Mouse (Mus musculus) left cerebral cortex, postnatal 4 days (tissue): ENCODE data around the gene Gm9376. TPM values are rescaled to one million over a fixed set of nuclear protein-coding genes. Genes with fewer than 3 reads are reported as not detected.
A peak's percentile ranks its signal among the peaks of the same experiment; 100 is the strongest.

Experiments
- DNase-seq: peaks from one replicate; pipeline ENCODE4 v3.0.0-alpha.2; 2022
- intact Hi-C: fragments of 180-260 bp; cut with DNase I; formaldehyde crosslinking; loops from one replicate; pipeline ENCODE4 v1.15.1; 2025
- total RNA-seq, 2 experiments: library from RNA; stranded (reverse); gene quantifications; 2 replicates each; pipeline ENCODE4 v1.2.3; 2021

The Gm9376 gene
- not detected for total RNA-seq

GRCm38 (mm10) chr14:118266660-118267059 lies at the start of gene Gm9376:
Gene Gm9376 (plus strand): TSS chr14:118266960.
- DNase-seq = no peak
- intact Hi-C loops = no loop called here

GRCm38 (mm10) chr14:118220885-118221284 lies 45.9 kb upstream of the Gm9376 start:
- intact Hi-C loops = no loop called here
- DNase-seq = no peak

DNA sequence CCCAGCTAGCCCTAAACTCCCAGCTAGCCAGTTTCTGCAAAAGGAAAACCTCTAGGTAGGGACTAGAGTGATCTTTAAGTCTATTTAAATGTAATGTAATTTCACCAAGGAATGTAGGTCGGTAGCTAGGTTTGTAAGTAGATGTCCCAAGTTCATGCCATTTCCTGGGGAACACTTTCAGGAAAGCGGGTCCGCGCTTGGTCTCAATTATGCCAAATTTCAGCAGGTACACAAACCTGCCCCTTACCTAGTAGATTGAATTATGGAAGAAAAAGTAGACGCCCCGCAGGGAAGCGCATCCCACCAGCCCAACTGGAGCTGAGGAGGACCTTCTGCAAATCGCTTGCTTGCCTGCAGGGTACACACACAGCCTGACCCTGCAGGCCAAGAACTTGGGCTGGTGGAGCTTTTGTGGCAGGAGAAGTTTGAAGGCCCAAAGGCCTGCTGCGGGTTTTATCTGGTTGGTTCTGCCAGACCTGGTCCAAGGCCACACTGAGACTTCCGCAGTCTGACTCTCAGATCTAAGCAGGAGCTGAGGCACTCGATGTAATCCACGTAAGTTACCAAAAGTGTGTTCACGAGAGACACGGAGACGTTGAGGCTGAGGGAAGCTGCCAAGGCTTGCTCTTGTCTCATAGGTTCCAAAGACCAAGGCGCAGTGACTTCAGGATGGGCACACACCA lies 41.6 kb upstream of the Gm9376 start:
- intact Hi-C loops = no loop called here
- DNase-seq = no peak

DNA sequence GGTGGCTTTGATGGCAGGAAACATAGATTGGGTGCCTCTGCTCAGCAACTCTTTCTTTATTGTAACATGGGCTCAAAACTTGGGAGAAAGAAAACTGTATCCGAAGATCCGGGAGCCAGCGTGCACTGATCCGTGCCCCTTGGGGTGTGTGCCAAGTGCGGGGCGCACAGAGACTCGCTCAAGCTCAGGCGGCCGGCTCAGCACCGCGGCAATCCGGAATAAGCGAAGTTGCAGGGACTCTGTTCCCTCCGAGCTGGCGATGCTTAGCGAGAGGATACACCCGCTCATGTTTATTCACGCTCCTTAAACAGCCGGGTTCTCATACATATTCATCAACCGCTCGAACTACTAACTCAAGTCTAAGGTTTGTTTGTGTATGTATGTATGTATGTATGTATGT lies 40.8 kb upstream of the Gm9376 start:
- DNase-seq = peak; percentile 37
- intact Hi-C loops = no loop called here

- DNase-seq = no peak
- intact Hi-C loops = no loop called here
Observed at GRCm38 (mm10) chr14:118226471-118227155, 40.1 kb upstream of the Gm9376 start.

DNA sequence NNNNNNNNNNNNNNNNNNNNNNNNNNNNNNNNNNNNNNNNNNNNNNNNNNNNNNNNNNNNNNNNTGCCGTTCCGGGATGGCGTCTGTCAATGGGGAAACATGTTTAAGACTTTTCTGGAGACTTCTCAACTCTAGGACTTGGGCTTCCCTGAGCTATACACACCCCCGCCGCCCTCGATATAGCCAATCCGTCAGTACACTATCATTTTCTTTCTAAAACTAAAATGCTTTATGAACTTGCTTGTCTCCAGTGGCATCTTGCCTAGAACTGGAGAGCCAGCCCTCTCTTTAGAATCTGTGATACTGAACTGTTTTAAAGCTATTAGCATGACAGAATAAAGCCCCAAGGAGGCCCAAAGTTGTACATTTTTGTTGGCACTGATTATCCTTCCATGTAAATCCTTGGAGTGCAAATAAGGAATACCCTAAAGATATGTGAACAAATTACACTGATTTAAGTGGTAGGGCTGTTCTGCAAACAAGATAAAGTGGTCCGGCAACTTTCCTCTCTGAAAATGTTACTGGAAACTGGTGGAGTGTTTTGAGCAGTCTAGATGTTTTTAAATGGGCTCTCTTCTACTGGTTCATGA lies 34.3 kb upstream of the Gm9376 start:
- intact Hi-C loops = no loop called here
- no peak for DNase-seq

DNA sequence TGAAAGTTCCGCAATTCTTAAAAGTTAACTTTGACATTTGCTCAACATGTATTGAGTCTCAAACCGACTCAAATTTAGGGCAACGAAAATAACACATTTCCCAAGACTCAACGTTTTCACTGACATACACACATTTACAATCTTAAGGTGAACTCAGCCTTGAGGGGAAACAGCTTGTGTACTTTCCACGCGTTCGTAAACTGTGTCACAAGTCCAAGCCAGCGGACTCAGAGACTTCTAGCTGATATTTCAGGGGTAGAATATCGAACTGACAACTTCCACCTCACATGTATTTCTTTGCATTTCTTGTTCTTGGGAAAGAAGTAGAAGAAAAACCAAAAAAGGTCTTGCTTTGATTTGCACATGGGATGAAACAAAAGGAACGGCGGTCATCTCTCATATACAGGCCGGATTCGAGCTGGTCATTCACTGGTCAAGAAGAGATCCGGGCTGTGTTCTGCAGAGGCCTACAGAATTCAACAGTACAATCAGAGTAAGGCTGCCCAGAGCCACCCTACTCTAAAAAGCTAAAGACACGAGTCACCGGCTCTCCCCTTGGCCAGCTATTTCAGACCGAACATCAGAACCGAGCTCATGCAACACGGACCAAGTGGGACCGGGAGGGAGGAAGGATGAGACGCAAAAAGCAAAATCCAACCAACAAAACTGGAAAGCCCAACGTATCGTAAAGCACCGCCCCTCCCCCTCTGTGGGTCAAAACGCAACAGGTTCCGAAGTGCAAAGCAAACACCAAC lies 32.8 kb upstream of the Gm9376 start:
- no peak for DNase-seq
- intact Hi-C loops = no loop called here

- intact Hi-C loops = loop anchor here (5.0 kb wide), 1 partner anchor 203 kb away; no protein-coding TSS in a partner anchor
- DNase-seq = peak; percentile 13
Observed at GRCm38 (mm10) chr14:118234541-118235210, 32.1 kb upstream of the Gm9376 start.

- DNase-seq = peak; percentile 19
- intact Hi-C loops = loop anchor here (5.0 kb wide), 1 partner anchor 202 kb away; no protein-coding TSS in a partner anchor
Observed at GRCm38 (mm10) chr14:118235361-118235972, 31.3 kb upstream of the Gm9376 start.

DNA sequence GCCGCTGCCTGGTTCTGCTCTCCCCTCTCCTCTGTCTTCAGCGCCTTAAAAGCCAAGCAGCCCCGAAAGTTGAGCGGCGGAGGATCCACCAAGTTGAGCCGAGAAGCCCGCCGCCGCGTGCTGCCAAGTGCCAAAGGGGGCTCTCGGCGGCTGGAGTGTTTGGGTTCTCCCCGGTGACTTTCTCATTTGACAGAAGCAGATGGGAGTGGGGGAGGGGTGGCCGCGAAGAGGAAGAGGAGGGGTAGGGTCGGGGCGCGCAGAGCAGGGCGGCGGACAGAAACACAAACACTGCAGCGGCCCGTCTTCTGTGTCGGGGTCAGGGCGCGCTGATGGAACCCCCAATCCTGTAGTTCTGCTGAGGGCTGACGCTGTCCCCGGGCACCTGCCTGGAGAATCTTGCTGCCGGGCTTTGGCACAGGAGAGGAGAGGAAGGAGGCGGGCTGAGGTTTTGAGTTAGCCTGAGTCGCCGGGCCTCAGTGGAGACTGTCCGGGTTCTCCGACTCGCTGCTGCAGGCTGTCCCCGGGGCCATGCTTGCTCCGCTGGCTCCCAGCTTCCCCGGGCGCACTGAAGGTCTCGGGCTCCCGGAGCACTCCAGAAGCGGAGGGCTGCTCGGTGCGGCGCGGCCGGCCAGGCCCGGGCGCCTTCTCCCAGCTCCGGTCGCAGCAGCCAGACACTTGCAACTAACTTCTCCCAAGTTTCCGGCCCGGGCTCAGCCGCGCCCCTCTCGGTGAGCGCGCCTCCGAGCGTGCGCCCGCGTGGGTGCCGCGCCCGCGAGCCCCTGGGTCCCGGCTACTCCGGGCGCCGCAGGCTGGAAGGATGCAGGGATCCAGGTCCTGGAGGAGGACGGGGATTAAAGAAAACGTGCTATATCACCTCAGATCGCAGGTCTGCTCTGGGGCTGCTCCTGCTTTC lies 30.5 kb upstream of the Gm9376 start:
- DNase-seq = peak; percentile 63
- intact Hi-C loops = loop anchor here (5.0 kb wide), 1 partner anchor 201 kb away; no protein-coding TSS in a partner anchor

GRCm38 (mm10) chr14:118236886-118237289 lies 29.9 kb upstream of the Gm9376 start, which contains the start of gene Sox21:
Gene Sox21 (minus strand): TSS chr14:118237030.
- intact Hi-C loops = loop anchor here (5.0 kb wide), 1 partner anchor 200 kb away; no protein-coding TSS in a partner anchor

DNA sequence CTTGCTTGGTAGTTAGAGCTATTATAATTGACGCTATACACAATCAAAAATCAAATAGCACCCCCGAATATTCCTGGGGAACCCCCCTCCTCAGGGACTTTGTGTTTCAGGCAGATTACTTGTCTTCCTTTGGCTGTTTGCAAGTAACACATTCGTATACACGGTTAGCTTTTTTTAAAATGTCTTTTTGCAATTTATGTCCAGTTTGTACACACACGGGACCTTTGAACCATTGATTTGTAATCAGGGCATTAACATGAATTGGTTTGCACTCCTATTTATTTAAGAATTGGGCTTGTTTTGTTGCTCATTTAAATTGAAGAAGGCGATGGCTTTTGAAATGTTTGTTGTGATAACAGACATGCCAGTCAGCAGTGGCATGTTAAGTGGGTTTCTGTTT lies 29.0 kb upstream of the Gm9376 start:
- no peak for DNase-seq
- intact Hi-C loops = loop anchor here (5.0 kb wide), 1 partner anchor 200 kb away; no protein-coding TSS in a partner anchor

More at GRCm38 (mm10) chr14:118236886-118237289, 29.9 kb upstream of the Gm9376 start, which contains the start of gene Sox21:
- peak; percentile 44 for DNase-seq

- intact Hi-C loops = loop anchor here (5.0 kb wide), 1 partner anchor 198 kb away; no protein-coding TSS in a partner anchor
- no peak for DNase-seq
Observed at GRCm38 (mm10) chr14:118239351-118239750, 27.4 kb upstream of the Gm9376 start.

- intact Hi-C loops = no loop called here
- DNase-seq = no peak
Observed at GRCm38 (mm10) chr14:118241416-118241815, 25.3 kb upstream of the Gm9376 start.

DNA sequence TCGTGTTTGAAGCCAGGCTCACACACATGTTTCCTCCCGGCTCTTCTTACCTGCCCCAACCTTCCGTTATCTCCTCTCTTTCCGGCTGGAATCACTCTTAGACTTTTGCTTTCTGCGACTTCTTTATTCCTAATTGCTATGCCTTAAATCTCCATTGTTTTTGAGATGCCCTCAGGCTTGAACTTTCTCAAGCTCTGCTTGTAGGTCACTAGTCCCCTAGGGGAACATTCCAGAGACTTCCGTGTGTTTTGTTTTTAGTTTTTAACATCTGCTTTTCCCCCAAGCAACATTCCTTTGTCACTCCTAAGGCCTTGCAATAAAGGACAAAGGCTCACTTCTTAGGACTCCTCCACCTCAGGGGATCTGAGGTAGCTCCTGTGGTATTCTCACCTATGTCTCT lies 13.4 kb upstream of the Gm9376 start:
- DNase-seq = no peak
- intact Hi-C loops = no loop called here

- intact Hi-C loops = no loop called here
- DNase-seq = no peak
Observed at GRCm38 (mm10) chr14:118268849-118269248, 2.1 kb downstream of the Gm9376 start.

DNA sequence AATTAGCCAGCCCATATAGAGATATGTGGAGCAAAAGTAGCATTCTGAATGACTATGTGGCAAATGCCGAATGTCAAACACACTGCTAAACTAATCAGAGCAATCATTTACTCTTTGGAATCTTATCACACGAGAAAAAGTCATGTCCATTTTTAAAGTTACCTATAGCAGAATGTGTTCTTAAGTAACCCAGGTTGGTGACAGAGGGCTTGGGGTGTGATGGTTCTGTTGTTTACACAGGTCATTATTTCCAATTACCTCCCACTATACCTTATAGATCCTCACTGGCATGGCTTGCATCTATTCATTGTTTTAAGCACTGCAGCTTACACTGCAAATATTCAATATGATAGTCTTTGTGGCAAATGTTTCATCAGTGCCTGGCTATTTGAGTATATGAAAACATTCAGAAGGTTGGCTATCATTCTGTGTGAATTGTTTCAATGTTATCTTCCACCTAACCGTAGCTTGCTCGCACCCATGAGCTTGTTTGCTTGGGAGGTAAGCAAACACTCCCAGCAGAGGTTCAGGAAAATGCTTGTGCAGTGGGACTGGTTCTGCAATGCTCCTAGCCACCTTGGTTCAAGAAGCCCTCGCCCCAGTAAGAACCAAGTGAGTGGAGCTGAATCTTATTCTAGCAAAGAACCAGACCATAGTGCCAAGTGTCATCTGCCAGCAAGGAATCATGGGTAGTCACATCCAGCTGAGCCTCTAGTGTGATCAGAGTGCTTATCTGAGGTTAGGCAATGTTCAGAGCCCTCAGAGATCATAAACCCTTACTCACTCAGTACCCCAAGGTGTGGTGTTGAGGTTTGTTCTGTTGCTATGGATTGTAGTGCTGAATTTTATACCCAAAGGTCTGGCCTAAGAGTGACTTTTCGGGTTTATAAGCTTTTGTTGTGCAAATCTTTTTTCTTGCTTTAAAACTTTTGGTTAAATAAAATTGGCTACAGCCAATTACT lies 6.1 kb downstream of the Gm9376 start:
- intact Hi-C loops = no loop called here
- no peak for DNase-seq
